Comparison of ENCODE assay signal across 9 mouse cellular contexts in the genomic region with DNA sequence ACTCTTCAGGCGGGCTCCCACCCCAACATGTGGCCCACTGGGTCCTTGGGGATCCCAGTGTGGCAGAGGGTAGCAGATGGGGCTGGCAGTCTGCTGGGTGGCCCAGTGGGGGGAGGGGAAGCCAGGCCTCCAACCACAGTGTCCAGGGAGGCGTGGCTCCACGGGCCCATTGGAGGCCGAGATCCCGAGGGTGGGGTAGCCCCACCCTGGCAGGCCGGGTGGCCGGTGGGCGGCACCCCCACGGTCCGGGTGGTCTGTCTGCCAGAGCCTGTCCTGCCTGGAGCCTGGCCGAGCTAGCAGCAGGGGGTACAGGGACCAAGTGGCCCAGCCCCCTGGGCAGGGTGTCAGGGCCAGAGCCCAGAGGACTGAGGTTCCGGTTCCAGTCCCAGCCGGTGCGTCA. TPM values are rescaled to one million over a fixed set of nuclear protein-coding genes. Genes with fewer than 3 reads are reported as not detected.
DNase-seq lines count a peak whose midpoint lies in the region; ATAC-seq and TF ChIP-seq lines count a peak whose summit lies in the region.
"Had no signal": no experiment of that assay in that cellular context is flagged by ENCODE, and none has a peak within 500 bp of the region (broad histone marks: within the 10 kb centered on the region; RNA-seq: fewer than 3 reads in every experiment).

No protein-coding gene starts in this region.

- H3K9me3 ChIP-seq in kidney, postnatal 0 days (replicated peaks; ENCODE audit: low read length) = no peaks in the 10 kb centered on the region
- H3K9me3 ChIP-seq in intestine, embryonic 14.5 days (ENCODE audit: control insufficient read depth, low read length) = no peaks in the 10 kb centered on the region
- no peaks in the 10 kb centered on the region for H3K9me3 ChIP-seq in stomach, embryonic 14.5 days (ENCODE audit: control insufficient read depth, low read depth, low read length)

- peak overlapping the region; percentile 15; the same call in 1 of the 2 replicates for H3K4me3 ChIP-seq in kidney, postnatal 0 days (replicated peaks; ENCODE audit: low read depth, low read length)
- H3K4me3 ChIP-seq in intestine, embryonic 14.5 days (ENCODE audit: low read depth, low read length) = peak overlapping the region; percentile 39
- peak overlapping the region; percentile 38 for H3K4me3 ChIP-seq in stomach, embryonic 14.5 days (ENCODE audit: low read depth, low read length)

- peak; percentile 44 for DNase-seq in kidney, postnatal 0 days (ENCODE audit: low spot score)
- no peak for DNase-seq in kidney, adult 8-10 months
- DNase-seq in gastrocnemius, postnatal 25 days = peak; percentile 80
- peak; percentile 49 for DNase-seq in intestine, embryonic 14.5 days (ENCODE audit: low spot score)
- no peak for DNase-seq in spleen, postnatal 4 days (ENCODE audit: low spot score in 2 of 2)
- no peak for DNase-seq in layer of hippocampus, adult 18-20 months (ENCODE audit: low spot score in 2 of 2)
- DNase-seq: left cerebral cortex, postnatal 4 days had no signal

- 32% methylated on average over 14 of the region's 14 CpGs for WGBS in kidney, postnatal 0 days
- WGBS in intestine, embryonic 14.5 days = 60% methylated on average over 14 of the region's 14 CpGs
- WGBS in stomach, embryonic 14.5 days = 62% methylated on average over 9 of the region's 14 CpGs

- peak overlapping the region; percentile 48 for H3K9ac ChIP-seq in kidney, postnatal 0 days (ENCODE audit: low read depth, low read length)
- peak overlapping the region; percentile 87 for H3K9ac ChIP-seq in intestine, embryonic 14.5 days (ENCODE audit: low read length)
- H3K9ac ChIP-seq in stomach, embryonic 14.5 days (replicated peaks; ENCODE audit: low read depth, low read length) = peak overlapping the region; percentile 43

- H3K4me1 ChIP-seq in kidney, postnatal 0 days (replicated peaks; ENCODE audit: insufficient read depth, low read length) = peaks cover 22% of the 10 kb centered on the region
- peaks cover 65% of the 10 kb centered on the region for H3K4me1 ChIP-seq in intestine, embryonic 14.5 days (replicated peaks; ENCODE audit: control insufficient read depth, insufficient read depth, low read length)
- peaks cover 57% of the 10 kb centered on the region for H3K4me1 ChIP-seq in stomach, embryonic 14.5 days (ENCODE audit: control insufficient read depth, insufficient read depth, low read length)

- H3K36me3 ChIP-seq in kidney, postnatal 0 days (ENCODE audit: insufficient read depth, low read length) = no peaks in the 10 kb centered on the region
- peaks cover 15% of the 10 kb centered on the region; the same call in 1 of the 2 replicates for H3K36me3 ChIP-seq in intestine, embryonic 14.5 days (ENCODE audit: control insufficient read depth, insufficient read depth, low read length)
- peaks cover 8% of the 10 kb centered on the region; the same call in 1 of the 2 replicates for H3K36me3 ChIP-seq in stomach, embryonic 14.5 days (ENCODE audit: control insufficient read depth, insufficient read depth, low read length)

- TF ChIP-seq CTCF in kidney, postnatal 0 days (IDR thresholded peaks at IDR 0.05; ENCODE audit: low read depth) = no peak

- peak overlapping the region; percentile 49 for H3K4me2 ChIP-seq in kidney, postnatal 0 days (ENCODE audit: low read length)
- H3K4me2 ChIP-seq in intestine, embryonic 14.5 days (ENCODE audit: low read length) = peak overlapping the region; percentile 46
- peak overlapping the region; percentile 70 for H3K4me2 ChIP-seq in stomach, embryonic 14.5 days (replicated peaks; ENCODE audit: low read depth, low read length)

- ATAC-seq in kidney, postnatal 0 days (replicated peaks; ENCODE audit: low FRiP score, low read depth) = peak; percentile 13; the same call in 1 of the 2 replicates
- ATAC-seq in intestine, embryonic 14.5 days (replicated peaks; ENCODE audit: low FRiP score, low TSS enrichment, low read depth) = 0 out of 2 replicates have a peak, but pooled peaks have one; percentile 7
- no peak for ATAC-seq in stomach, embryonic 14.5 days (ENCODE audit: insufficient number of reproducible peaks, insufficient read depth, low FRiP score, low read depth)
- no peak for ATAC-seq in frontal cortex, adult (ENCODE audit: low TSS enrichment)

- no peaks in the 10 kb centered on the region for H3K27me3 ChIP-seq in kidney, postnatal 0 days (ENCODE audit: insufficient read depth, low read length)
- no peaks in the 10 kb centered on the region for H3K27me3 ChIP-seq in intestine, embryonic 14.5 days (replicated peaks; ENCODE audit: control insufficient read depth, insufficient read depth, low read length)
- H3K27me3 ChIP-seq in stomach, embryonic 14.5 days (ENCODE audit: control insufficient read depth, insufficient read depth, low read length) = no peaks in the 10 kb centered on the region

- peak overlapping the region; percentile 90 for H3K27ac ChIP-seq in kidney, postnatal 0 days
- H3K27ac ChIP-seq in intestine, embryonic 14.5 days (ENCODE audit: low read depth) = peak overlapping the region; percentile 96
- peak overlapping the region; percentile 97 for H3K27ac ChIP-seq in stomach, embryonic 14.5 days (ENCODE audit: low read length)

RNA-seq across cellular contexts. Expression of gene Lsp1, which starts 14.2 kb away (rescaled TPM):
- polyA plus RNA-seq in kidney, postnatal 0 days (2015; fragmentation: Nextera tagmentation; extraction: Ambion mirVana) = 161 and 165 TPM in 2 replicates
- 10 to 100 TPM; 43.2 to 60.3 TPM for total RNA-seq in gastrocnemius, postnatal 25 days (2021)
- 145 and 153 TPM in 2 replicates for polyA plus RNA-seq in intestine, embryonic 14.5 days (2014; fragmentation: Nextera tagmentation; extraction: Ambion mirVana)
- polyA plus RNA-seq in stomach, embryonic 14.5 days (2014; fragmentation: Nextera tagmentation; extraction: Ambion mirVana) = 194 and 211 TPM in 2 replicates
- 1 to 10 TPM; 2.6 to 3.1 TPM for total RNA-seq in layer of hippocampus, adult 18-20 months (2021)

RNA-seq across cellular contexts. Expression of gene Tnnt3, which starts 23.8 kb away (rescaled TPM):
- polyA plus RNA-seq in kidney, postnatal 0 days (2015; fragmentation: Nextera tagmentation; extraction: Ambion mirVana) = 3.4 TPM in 2 replicates
- total RNA-seq in gastrocnemius, postnatal 25 days (2021) = over 10,000 TPM; 28,170 to 31,317 TPM
- 1.5 and 2.4 TPM in 2 replicates for polyA plus RNA-seq in intestine, embryonic 14.5 days (2014; fragmentation: Nextera tagmentation; extraction: Ambion mirVana)
- 2.2 and 2.6 TPM in 2 replicates for polyA plus RNA-seq in stomach, embryonic 14.5 days (2014; fragmentation: Nextera tagmentation; extraction: Ambion mirVana)
- not detected for total RNA-seq in layer of hippocampus, adult 18-20 months (2021)

RNA-seq across cellular contexts. Expression of gene Tnni2, which starts 33.2 kb away (rescaled TPM):
- polyA plus RNA-seq in kidney, postnatal 0 days (2015; fragmentation: Nextera tagmentation; extraction: Ambion mirVana) = 2.2 and 3.0 TPM in 2 replicates
- over 10,000 TPM; 16,193 to 17,938 TPM for total RNA-seq in gastrocnemius, postnatal 25 days (2021)
- polyA plus RNA-seq in intestine, embryonic 14.5 days (2014; fragmentation: Nextera tagmentation; extraction: Ambion mirVana) = 1.7 and 3.2 TPM in 2 replicates
- 4.6 and 5.8 TPM in 2 replicates for polyA plus RNA-seq in stomach, embryonic 14.5 days (2014; fragmentation: Nextera tagmentation; extraction: Ambion mirVana)
- total RNA-seq in layer of hippocampus, adult 18-20 months (2021) = 1 to 10 TPM in 1 of 2 experiments, not detected in 1; 1.2 TPM
- total RNA-seq: left cerebral cortex, postnatal 4 days had no signal

RNA-seq across cellular contexts. Expression of gene Syt8, which starts 40.1 kb away (rescaled TPM):
- 2.5 and 4.8 TPM in 2 replicates for polyA plus RNA-seq in kidney, postnatal 0 days (2015; fragmentation: Nextera tagmentation; extraction: Ambion mirVana)
- total RNA-seq in gastrocnemius, postnatal 25 days (2021) = not detected
- 1.6 and 3.8 TPM in 2 replicates for polyA plus RNA-seq in intestine, embryonic 14.5 days (2014; fragmentation: Nextera tagmentation; extraction: Ambion mirVana)
- polyA plus RNA-seq in stomach, embryonic 14.5 days (2014; fragmentation: Nextera tagmentation; extraction: Ambion mirVana) = 4.8 and 6.6 TPM in 2 replicates
- total RNA-seq in layer of hippocampus, adult 18-20 months (2021) = not detected
- total RNA-seq: left cerebral cortex, postnatal 4 days had no signal

RNA-seq across cellular contexts. Expression of gene Mrpl23, which starts 57.7 kb away (rescaled TPM):
- polyA plus RNA-seq in kidney, postnatal 0 days (2015; fragmentation: Nextera tagmentation; extraction: Ambion mirVana) = 21.3 and 22.6 TPM in 2 replicates
- total RNA-seq in gastrocnemius, postnatal 25 days (2021) = 10 to 100 TPM in 1 of 2 experiments, 1 to 10 TPM in 1; 8.6 to 18.3 TPM
- 36.1 and 45.8 TPM in 2 replicates for polyA plus RNA-seq in intestine, embryonic 14.5 days (2014; fragmentation: Nextera tagmentation; extraction: Ambion mirVana)
- polyA plus RNA-seq in stomach, embryonic 14.5 days (2014; fragmentation: Nextera tagmentation; extraction: Ambion mirVana) = 32.6 and 35.6 TPM in 2 replicates
- total RNA-seq in layer of hippocampus, adult 18-20 months (2021) = 1 to 10 TPM; 6.8 to 8.4 TPM

Comparison
In these comparisons a context has a peak if more than half of its experiments do, and no peak if none do; other contexts are left out.
1. DNase-seq: peak in kidney, postnatal 0 days (single experiment), gastrocnemius, postnatal 25 days (single experiment) and intestine, embryonic 14.5 days (single experiment); none in kidney, adult 8-10 months (0 of 2), spleen, postnatal 4 days (0 of 2) and layer of hippocampus, adult 18-20 months (0 of 2).
2. ATAC-seq: peak in kidney, postnatal 0 days (single experiment) and intestine, embryonic 14.5 days (single experiment); none in stomach, embryonic 14.5 days (single experiment) and frontal cortex, adult (single experiment).
3. Peak in every context shown above with its lines, with median percentiles within 50 percentile points of each other: H3K27ac ChIP-seq, H3K4me2 ChIP-seq, H3K4me3 ChIP-seq and H3K9ac ChIP-seq.